Mouse (Mus musculus) erythroblast, embryonic 14.5 days (primary cell): ENCODE measurements around the gene Prickle2.

Source experiments
- GATA1 ChIP-seq: IDR thresholded peaks from 2 replicates; pipeline ENCODE4 v1.6.1; 2012; ENCODE audit warnings: low read length, inconsistent platforms, mixed read lengths
- TAL1 ChIP-seq: IDR thresholded peaks from 3 replicates; pipeline ENCODE4 v1.6.1; 2012; ENCODE audit warnings: low read length, inconsistent platforms, mixed read lengths

GRCm38 (mm10) chr6:92499449-92499848, 206.5 kb downstream of the Prickle2 start:
- no peak for TF ChIP-seq TAL1
- no peak for TF ChIP-seq GATA1
